In genomic region chr4:133545272-133546231, GRCm38 (mm10) we compare ENCODE assay signal across 8 mouse cellular contexts. TPM values are rescaled to one million over a fixed set of nuclear protein-coding genes. Genes with fewer than 3 reads are reported as not detected.
DNase-seq lines count a peak whose midpoint lies in the region; ATAC-seq lines count a peak whose summit lies in the region.

Gene Nudc, minus strand, starts transcription at chr4:133545996.

- no peaks in the 10 kb centered on the region for H3K27me3 ChIP-seq in hindbrain, embryonic 15.5 days

- H3K9ac ChIP-seq in hindbrain, embryonic 15.5 days = peak within 1 kb of the TSS; percentile 87

- peak within 1 kb of the TSS; percentile 95 for H3K4me3 ChIP-seq in hindbrain, embryonic 15.5 days

- H3K27ac ChIP-seq in hindbrain, embryonic 15.5 days (replicated peaks) = peak within 1 kb of the TSS; percentile 88

- peaks cover 15% of the 10 kb centered on the region; the same call in 1 of the 2 replicates for H3K36me3 ChIP-seq in hindbrain, embryonic 15.5 days

- WGBS in hindbrain, embryonic 15.5 days = under 1% methylated on average over 71 of the region's 77 CpGs

- ATAC-seq in hindbrain, embryonic 15.5 days (ENCODE audit: low FRiP score, low read depth) = peak; percentile 99

- DNase-seq in T-cell, adult 2 months (ENCODE audit: low spot score) = peak; percentile 96
- peak; percentile 95 to 96 for DNase-seq in cerebellum, postnatal 36 days
- peak; percentile 95 to 96 for DNase-seq in frontal cortex, postnatal 36 days (ENCODE audit: low spot score in 2 of 2)
- DNase-seq in left cerebral cortex, adult 11 months (ENCODE audit: low spot score) = peak; percentile 92
- peak; percentile 96 to 97 for DNase-seq in lung, postnatal 4 days
- peak; percentile 88 for DNase-seq in retina, postnatal 7 days (ENCODE audit: low read depth, low spot score)
- peak; percentile 83 for DNase-seq in urinary bladder, adult 2 months (ENCODE audit: low spot score)

- no peaks in the 10 kb centered on the region for H3K9me3 ChIP-seq in hindbrain, embryonic 15.5 days

- H3K4me2 ChIP-seq in hindbrain, embryonic 15.5 days = peak within 1 kb of the TSS; percentile 88

- peaks cover 23% of the 10 kb centered on the region for H3K4me1 ChIP-seq in hindbrain, embryonic 15.5 days (replicated peaks)

RNA-seq across cellular contexts. Expression of gene Nudc, which starts in this region (rescaled TPM):
- 253 and 272 TPM in 2 replicates for polyA plus RNA-seq in hindbrain, embryonic 15.5 days (2015; fragmentation: Nextera tagmentation; extraction: Ambion mirVana)
- 107 and 117 TPM in 2 replicates for polyA plus RNA-seq in urinary bladder, adult 2 months (2012; rRNA removed)

Comparison
In these comparisons a context has a peak if more than half of its experiments do, and no peak if none do; other contexts are left out.
1. Peak in every context shown above with its lines: DNase-seq, ATAC-seq, H3K4me3 ChIP-seq and H3K27ac ChIP-seq.